Mouse (Mus musculus): ENCODE data around the gene Zcchc9. TPM values are rescaled to one million over a fixed set of nuclear protein-coding genes. Genes with fewer than 3 reads are reported as not detected.

Gene Zcchc9
- polyA plus RNA-seq, 1 experiment from 2014 or later = 30.1 TPM

DNA sequence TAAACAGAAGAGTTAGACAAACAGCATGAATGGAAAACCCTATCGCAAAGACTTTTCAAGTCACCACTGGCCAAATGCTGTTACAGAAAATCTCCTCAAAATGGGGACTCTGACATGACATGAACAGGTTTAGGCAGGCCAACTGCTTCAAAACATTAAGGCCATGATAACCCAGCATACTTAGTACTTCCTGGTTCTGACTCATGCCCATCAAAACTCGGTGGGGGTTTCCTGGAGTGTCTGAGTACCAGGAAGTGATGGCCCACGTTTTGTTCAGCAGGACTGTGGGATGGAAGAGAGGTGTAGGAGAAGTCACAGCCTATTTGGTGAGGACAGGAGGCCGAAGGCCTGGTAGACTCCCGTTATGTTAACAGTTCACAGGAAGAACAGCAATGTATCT lies 5.8 kb downstream of the Zcchc9 start:
- Histone ChIP-seq H3K27ac (ENCODE audit: low read length) (no peak overlapping the region), H3K9ac (ENCODE audit: low read depth, low read length) (no peak overlapping the region), H3K4me1 (ENCODE audit: control insufficient read depth, insufficient read depth, low read length) (no peaks in the 10 kb centered on the region), H3K27me3 (replicated peaks; ENCODE audit: control insufficient read depth, insufficient read depth, low read length) (no peaks in the 10 kb centered on the region), H3K4me3 (ENCODE audit: low read length) (no peak overlapping the region), H3K36me3 (ENCODE audit: control insufficient read depth, insufficient read depth, low read length) (peaks cover 9% of the 10 kb centered on the region), H3K4me2 (ENCODE audit: low read depth, low read length) (no peak overlapping the region), H3K9me3 (ENCODE audit: control insufficient read depth, low read length) (no peaks in the 10 kb centered on the region)
- no peak for ATAC-seq
- 81% methylated on average over 5 of the region's 5 CpGs for WGBS

DNA sequence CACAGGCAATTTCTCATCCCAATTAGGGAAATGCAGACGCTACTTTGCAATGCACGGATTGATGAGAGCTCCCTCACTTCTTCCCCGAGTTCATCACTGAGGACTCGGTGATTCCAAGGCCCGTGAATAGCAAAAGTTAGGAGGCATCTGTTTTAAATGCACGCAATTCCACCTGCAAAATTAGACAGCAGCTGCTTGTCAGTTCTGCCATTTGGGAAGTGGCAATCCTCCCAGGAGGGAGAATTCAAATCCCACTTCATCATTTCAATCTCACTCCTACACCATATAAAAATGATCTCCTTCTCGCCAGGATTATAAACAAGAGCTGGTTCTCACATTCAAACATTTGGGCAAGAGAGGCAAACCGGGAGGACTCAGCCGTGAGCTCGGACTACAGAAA lies 10.1 kb downstream of the Zcchc9 start:
- Histone ChIP-seq H3K4me3 (ENCODE audit: low read length) (no peak overlapping the region), H3K4me2 (ENCODE audit: low read depth, low read length) (no peak overlapping the region), H3K27ac (ENCODE audit: low read length) (no peak overlapping the region), H3K9me3 (ENCODE audit: control insufficient read depth, low read length) (no peaks in the 10 kb centered on the region), H3K36me3 (ENCODE audit: control insufficient read depth, insufficient read depth, low read length) (peaks cover 4% of the 10 kb centered on the region), H3K9ac (ENCODE audit: low read depth, low read length) (no peak overlapping the region), H3K4me1 (ENCODE audit: control insufficient read depth, insufficient read depth, low read length) (no peaks in the 10 kb centered on the region), H3K27me3 (replicated peaks; ENCODE audit: control insufficient read depth, insufficient read depth, low read length) (no peaks in the 10 kb centered on the region)
- no peak for ATAC-seq
- 89% methylated on average over 10 of the region's 10 CpGs for WGBS

DNA sequence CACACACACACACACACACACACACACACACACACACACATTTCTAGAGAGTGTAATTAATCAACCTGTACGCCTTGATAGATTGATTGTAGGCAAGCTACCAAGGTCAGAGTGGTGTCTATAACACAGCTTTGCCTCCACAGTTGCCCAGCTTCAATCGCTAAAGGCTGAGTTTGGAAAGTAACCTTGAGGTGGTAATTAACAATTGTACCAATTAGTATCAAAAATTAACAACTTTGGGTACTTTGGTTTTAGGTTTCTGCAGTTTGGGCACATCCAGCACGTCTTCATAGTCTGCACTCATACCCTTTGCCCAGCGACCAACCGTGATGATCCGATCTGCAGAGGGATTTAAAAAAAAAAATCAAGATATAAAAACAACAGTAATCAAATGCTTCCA lies 10.6 kb downstream of the Zcchc9 start:
- Histone ChIP-seq H3K4me2 (ENCODE audit: low read depth, low read length) (no peak overlapping the region), H3K4me3 (ENCODE audit: low read length) (no peak overlapping the region), H3K27me3 (replicated peaks; ENCODE audit: control insufficient read depth, insufficient read depth, low read length) (no peaks in the 10 kb centered on the region), H3K4me1 (ENCODE audit: control insufficient read depth, insufficient read depth, low read length) (no peaks in the 10 kb centered on the region), H3K27ac (ENCODE audit: low read length) (no peak overlapping the region), H3K36me3 (ENCODE audit: control insufficient read depth, insufficient read depth, low read length) (peaks cover 4% of the 10 kb centered on the region), H3K9ac (ENCODE audit: low read depth, low read length) (no peak overlapping the region), H3K9me3 (ENCODE audit: control insufficient read depth, low read length) (no peaks in the 10 kb centered on the region)
- 94% methylated on average over 6 of the region's 6 CpGs for WGBS
- ATAC-seq = no peak

DNA sequence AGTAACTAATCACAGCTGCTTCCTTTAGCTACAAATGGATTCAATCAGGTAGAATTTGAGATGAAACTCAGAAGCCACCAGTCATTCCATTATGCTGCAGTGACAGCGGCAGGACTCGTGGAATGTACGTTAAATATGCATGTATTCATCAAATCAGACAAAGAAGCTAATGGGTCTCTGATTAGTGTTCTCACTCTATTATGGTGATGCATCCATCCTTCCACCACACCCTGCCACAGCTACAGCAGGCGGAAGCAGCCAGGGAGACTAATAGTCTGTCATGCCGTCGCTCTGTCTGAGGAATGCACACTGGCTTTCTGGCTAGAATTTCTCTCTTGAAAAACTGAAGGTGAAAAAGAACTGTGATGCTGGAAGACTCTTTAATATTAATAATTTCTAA lies 11.5 kb downstream of the Zcchc9 start:
- H3K4me2 ChIP-seq (ENCODE audit: low read depth, low read length) = no peak overlapping the region
- WGBS = 82% methylated on average over 6 of the region's 6 CpGs
- H3K9ac ChIP-seq (ENCODE audit: low read depth, low read length) = no peak overlapping the region
- ATAC-seq = no peak
- H3K9me3 ChIP-seq (ENCODE audit: control insufficient read depth, low read length) = no peaks in the 10 kb centered on the region
- H3K4me3 ChIP-seq (ENCODE audit: low read length) = no peak overlapping the region
- H3K36me3 ChIP-seq (ENCODE audit: control insufficient read depth, insufficient read depth, low read length) = peaks cover 4% of the 10 kb centered on the region
- no peaks in the 10 kb centered on the region for H3K27me3 ChIP-seq (replicated peaks; ENCODE audit: control insufficient read depth, insufficient read depth, low read length)
- no peak overlapping the region for H3K27ac ChIP-seq (ENCODE audit: low read length)
- H3K4me1 ChIP-seq (ENCODE audit: control insufficient read depth, insufficient read depth, low read length) = no peaks in the 10 kb centered on the region

DNA sequence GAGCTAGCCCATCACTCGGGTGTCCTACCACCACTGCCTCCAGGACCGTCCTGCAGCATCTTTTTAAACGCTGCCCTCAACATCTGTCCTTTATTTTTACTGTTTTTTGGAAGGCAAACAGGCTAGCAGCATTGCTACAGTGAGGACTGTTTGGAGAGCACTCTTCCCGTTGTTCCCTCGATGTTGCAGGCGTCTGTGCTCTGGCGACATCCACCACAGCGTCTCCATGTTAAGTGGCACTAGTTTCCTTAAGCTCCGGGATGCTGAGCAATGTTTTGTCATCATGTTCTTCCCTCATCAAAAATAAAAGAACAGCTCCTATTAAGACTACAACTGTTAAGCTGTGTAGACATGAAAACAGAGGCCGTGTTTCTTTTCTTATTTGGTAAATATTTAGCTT lies 11.9 kb downstream of the Zcchc9 start:
- Histone ChIP-seq H3K27me3 (replicated peaks; ENCODE audit: control insufficient read depth, insufficient read depth, low read length) (no peaks in the 10 kb centered on the region), H3K36me3 (ENCODE audit: control insufficient read depth, insufficient read depth, low read length) (peaks cover 4% of the 10 kb centered on the region), H3K4me1 (ENCODE audit: control insufficient read depth, insufficient read depth, low read length) (no peaks in the 10 kb centered on the region), H3K9me3 (ENCODE audit: control insufficient read depth, low read length) (no peaks in the 10 kb centered on the region), H3K4me3 (ENCODE audit: low read length) (no peak overlapping the region), H3K4me2 (ENCODE audit: low read depth, low read length) (no peak overlapping the region), H3K9ac (ENCODE audit: low read depth, low read length) (no peak overlapping the region), H3K27ac (ENCODE audit: low read length) (no peak overlapping the region)
- WGBS = 89% methylated on average over 10 of the region's 10 CpGs
- ATAC-seq = no peak

DNA sequence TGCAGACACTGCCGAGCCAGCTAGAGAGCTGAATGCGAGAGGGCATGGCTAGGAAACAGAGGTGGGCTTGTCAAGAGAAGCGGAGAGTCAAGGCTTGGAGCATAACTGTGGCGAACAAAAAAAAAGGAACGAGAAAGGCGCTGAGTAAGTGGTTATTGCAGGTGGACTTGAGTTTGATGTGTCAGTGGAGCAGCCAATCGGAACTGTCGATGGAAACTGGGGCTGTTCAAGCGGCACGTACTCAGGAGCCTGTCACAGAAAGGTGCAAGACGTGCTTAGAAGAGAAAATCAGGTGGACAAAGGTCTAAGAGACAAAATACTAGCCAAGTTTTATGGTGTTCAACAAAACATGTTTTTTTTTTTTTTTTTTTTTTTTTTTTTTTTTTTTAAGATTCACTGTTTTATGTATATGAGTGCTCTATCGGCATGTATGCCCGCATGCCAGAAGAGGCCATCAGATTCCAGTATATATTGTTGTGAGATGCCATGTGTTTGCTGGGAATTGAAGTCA lies 12.5 kb downstream of the Zcchc9 start:
- no peak overlapping the region for H3K4me2 ChIP-seq (ENCODE audit: low read depth, low read length)
- no peaks in the 10 kb centered on the region for H3K27me3 ChIP-seq (replicated peaks; ENCODE audit: control insufficient read depth, insufficient read depth, low read length)
- H3K9ac ChIP-seq (ENCODE audit: low read depth, low read length) = no peak overlapping the region
- peaks cover 4% of the 10 kb centered on the region for H3K36me3 ChIP-seq (ENCODE audit: control insufficient read depth, insufficient read depth, low read length)
- H3K4me1 ChIP-seq (ENCODE audit: control insufficient read depth, insufficient read depth, low read length) = no peaks in the 10 kb centered on the region
- 98% methylated on average over 13 of the region's 13 CpGs for WGBS
- H3K4me3 ChIP-seq (ENCODE audit: low read length) = no peak overlapping the region
- no peak overlapping the region for H3K27ac ChIP-seq (ENCODE audit: low read length)
- no peaks in the 10 kb centered on the region for H3K9me3 ChIP-seq (ENCODE audit: control insufficient read depth, low read length)
- no peak for ATAC-seq

DNA sequence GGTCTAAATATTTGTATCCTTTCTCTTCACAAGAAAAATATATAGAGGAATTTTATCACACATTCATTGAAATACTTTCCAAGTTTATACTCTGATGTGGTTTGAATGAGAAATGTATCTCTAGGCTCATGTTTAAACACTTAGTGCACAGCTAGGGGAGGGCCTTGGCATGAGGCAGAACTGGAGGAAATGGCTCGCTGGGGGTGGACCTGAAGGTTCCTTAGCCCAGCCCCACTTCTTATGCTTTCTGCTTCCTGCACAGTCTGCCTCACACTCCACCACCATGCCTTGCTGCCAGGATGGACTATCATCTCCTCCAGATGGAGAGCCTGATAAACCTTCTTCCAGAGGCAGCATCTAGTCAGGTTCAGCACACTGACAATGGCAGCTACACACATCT lies 15.5 kb downstream of the Zcchc9 start:
- Histone ChIP-seq H3K4me1 (ENCODE audit: control insufficient read depth, insufficient read depth, low read length) (no peaks in the 10 kb centered on the region), H3K27ac (ENCODE audit: low read length) (no peak overlapping the region), H3K9ac (ENCODE audit: low read depth, low read length) (no peak overlapping the region), H3K27me3 (replicated peaks; ENCODE audit: control insufficient read depth, insufficient read depth, low read length) (no peaks in the 10 kb centered on the region), H3K4me2 (ENCODE audit: low read depth, low read length) (no peak overlapping the region), H3K4me3 (ENCODE audit: low read length) (no peak overlapping the region), H3K36me3 (ENCODE audit: control insufficient read depth, insufficient read depth, low read length) (no peaks in the 10 kb centered on the region), H3K9me3 (ENCODE audit: control insufficient read depth, low read length) (no peaks in the 10 kb centered on the region)
- 50% methylated on average over 1 of the region's 1 CpGs for WGBS
- no peak for ATAC-seq

DNA sequence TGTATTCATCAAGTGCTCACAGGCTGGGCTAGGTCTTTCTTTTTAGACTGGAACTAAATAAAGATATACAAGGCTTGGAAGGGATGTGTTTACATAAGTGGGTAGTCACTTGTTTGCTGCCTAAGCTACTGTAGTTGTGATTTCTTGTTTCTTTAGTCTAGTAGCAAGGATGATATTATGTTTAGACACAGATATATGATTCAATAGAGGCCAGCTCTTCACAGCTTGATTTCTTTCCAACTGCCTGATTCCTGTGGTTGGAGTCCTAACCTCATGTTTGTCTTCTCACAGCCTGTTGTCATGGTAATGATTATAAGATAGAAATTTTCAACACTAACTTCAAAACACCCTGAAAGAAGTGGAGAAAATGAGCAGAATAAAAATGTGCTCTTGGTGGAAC lies 27.6 kb downstream of the Zcchc9 start:
- no peaks in the 10 kb centered on the region for H3K9me3 ChIP-seq (ENCODE audit: control insufficient read depth, low read length)
- no peaks in the 10 kb centered on the region for H3K27me3 ChIP-seq (replicated peaks; ENCODE audit: control insufficient read depth, insufficient read depth, low read length)
- no peaks in the 10 kb centered on the region for H3K4me1 ChIP-seq (ENCODE audit: control insufficient read depth, insufficient read depth, low read length)
- H3K4me3 ChIP-seq (ENCODE audit: low read length) = no peak overlapping the region
- H3K27ac ChIP-seq (ENCODE audit: low read length) = no peak overlapping the region
- no peak overlapping the region for H3K4me2 ChIP-seq (ENCODE audit: low read depth, low read length)
- no peaks in the 10 kb centered on the region for H3K36me3 ChIP-seq (ENCODE audit: control insufficient read depth, insufficient read depth, low read length)
- no peak for ATAC-seq
- H3K9ac ChIP-seq (ENCODE audit: low read depth, low read length) = no peak overlapping the region

DNA sequence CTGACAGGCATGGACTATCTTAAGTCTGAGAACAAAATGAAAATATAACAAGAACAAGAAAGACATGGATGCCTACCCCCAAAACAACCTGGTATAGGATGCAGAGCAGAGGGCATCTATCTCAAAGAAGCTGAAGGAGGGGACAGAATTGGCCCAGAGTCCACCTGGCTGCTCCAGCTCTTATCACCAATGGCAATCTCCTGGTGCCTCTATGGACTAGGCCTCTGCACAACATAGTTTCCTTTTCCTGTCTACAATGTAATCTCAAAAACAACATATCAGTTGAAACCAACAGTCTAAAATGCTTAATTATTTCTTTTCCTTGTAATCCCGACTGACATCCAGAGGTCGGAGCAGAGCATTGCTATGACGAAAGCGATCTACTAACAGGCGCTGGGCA lies 29.4 kb downstream of the Zcchc9 start:
- no peak for ATAC-seq
- no peaks in the 10 kb centered on the region for H3K27me3 ChIP-seq (replicated peaks; ENCODE audit: control insufficient read depth, insufficient read depth, low read length)
- H3K9me3 ChIP-seq (ENCODE audit: control insufficient read depth, low read length) = no peaks in the 10 kb centered on the region
- 92% methylated on average over 5 of the region's 5 CpGs for WGBS
- no peak overlapping the region for H3K27ac ChIP-seq (ENCODE audit: low read length)
- no peaks in the 10 kb centered on the region for H3K36me3 ChIP-seq (ENCODE audit: control insufficient read depth, insufficient read depth, low read length)
- H3K9ac ChIP-seq (ENCODE audit: low read depth, low read length) = no peak overlapping the region
- H3K4me2 ChIP-seq (ENCODE audit: low read depth, low read length) = no peak overlapping the region
- H3K4me1 ChIP-seq (ENCODE audit: control insufficient read depth, insufficient read depth, low read length) = no peaks in the 10 kb centered on the region
- H3K4me3 ChIP-seq (ENCODE audit: low read length) = no peak overlapping the region
